Mouse (Mus musculus): ENCODE results near the gene Osgin1.

DNA sequence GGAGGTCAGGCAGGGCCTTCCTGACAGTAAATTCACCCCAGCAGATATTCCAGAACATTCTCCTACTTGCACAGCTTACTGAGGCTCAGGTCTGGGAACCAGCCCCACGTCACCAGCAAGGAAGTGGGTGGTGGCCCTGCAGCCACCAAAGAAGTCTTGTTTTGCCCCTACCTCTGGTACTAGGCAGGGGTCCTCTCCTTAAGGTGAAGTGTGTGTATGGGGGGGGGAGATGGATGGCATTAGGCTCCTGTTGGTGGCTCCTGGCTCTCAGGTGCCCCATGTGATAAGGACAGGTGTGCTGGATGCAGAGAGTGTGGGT is 7.0 kb downstream of the Osgin1 start:
- TF ChIP-seq CTCF (IDR thresholded peaks at IDR 0.05; ENCODE audit: low read depth, low read length) (no peak), POLR2A (IDR thresholded peaks at IDR 0.05; ENCODE audit: borderline replicate concordance, low read depth, low read length) (no peak)

Data from bone marrow macrophage, adult 2 months (primary cell).